Mouse (Mus musculus): ENCODE measurements around the gene Nfkbia.

DNA sequence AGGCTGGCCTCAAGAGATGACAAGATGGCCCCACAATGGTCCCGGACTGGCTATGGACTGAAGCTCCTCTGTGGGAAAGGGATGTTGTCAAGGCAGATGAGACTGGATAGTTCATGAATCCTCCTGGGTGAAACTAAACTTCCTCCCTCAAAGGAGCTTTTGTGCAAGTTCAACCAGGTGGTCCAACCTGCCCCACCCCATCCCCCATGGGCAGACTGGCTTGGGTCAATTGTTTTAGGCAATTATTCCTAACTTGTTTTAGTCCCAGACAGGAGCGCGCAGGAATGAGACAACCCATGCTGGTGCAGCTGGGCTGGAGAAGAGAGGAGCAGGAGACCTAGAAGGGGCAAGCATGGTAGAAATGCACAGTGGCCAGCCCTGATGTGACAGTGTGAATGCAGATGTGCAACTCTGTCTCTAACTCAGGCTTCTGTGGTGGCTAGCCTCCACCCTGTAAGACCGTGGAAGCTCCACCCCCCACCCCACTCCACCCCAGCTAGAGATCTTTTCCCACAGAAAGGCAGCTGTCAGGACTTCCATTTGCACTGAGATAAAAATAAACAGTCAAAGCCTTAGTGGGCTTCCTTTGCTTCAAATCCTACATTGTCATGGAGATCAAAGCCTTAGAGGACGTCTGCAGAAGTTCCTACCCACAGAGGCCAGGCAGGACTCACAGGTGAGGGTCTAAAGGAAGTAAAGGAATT is 3.6 kb upstream of the Nfkbia start:
- TF ChIP-seq CTCF (IDR thresholded peaks at IDR 0.05; ENCODE audit: low read depth) (no peak), EP300 (IDR thresholded peaks at IDR 0.05; ENCODE audit: low read depth) (no peak)

Data from liver, postnatal 0 days (tissue).